Mouse (Mus musculus): ENCODE data around the gene Olfr54. TPM values are rescaled to one million over a fixed set of nuclear protein-coding genes. Genes with fewer than 3 reads are reported as not detected.
A peak's percentile ranks its signal among the peaks of the same experiment; 100 is the strongest.
"Not testable (repeated sequence)": the region's sequence is repeated elsewhere in the genome, so short reads cannot be mapped to it uniquely, and the experiment has no call there.

Gene Olfr54
- not detected in 2 replicates for polyA plus RNA-seq (2012; rRNA removed)

- Histone ChIP-seq H3K4me1 (ENCODE audit: control insufficient read depth, insufficient read depth, low read length) (no peaks in the 10 kb centered on the region), H3K4me3 (ENCODE audit: insufficient read depth, low read length) (no peak within 1 kb of the TSS), H3K27ac (ENCODE audit: insufficient read depth, low read length) (no peak within 1 kb of the TSS)
- no peak for TF ChIP-seq CTCF (IDR thresholded peaks at IDR 0.05; ENCODE audit: extremely low read depth, insufficient read depth, low read length)
- no peak for TF ChIP-seq POLR2A (IDR thresholded peaks at IDR 0.05; ENCODE audit: extremely low read depth, insufficient read depth, low read length)
Observed at GRCm38 (mm10) chr11:51013936-51014335, at the start of gene Olfr54. Gene Olfr54 (plus strand): TSS chr11:51014236.

DNA sequence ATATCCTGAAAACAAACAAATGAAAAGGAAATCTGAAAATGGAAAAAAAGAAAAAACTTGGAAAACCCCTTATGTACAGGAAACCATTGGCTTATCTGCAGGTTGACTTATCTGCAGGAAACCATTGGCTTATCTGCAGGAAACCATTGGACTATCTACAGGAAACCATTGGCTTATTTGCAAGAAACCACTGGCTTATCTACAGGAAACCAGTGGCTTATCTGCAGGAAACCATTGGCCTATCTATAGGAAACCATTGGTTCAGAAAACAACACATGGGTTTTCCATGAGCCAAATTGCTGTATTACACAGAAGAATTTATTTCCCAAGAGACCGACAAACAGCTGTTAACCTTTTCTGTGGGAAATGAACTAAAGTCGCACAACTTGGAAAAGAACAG lies 49.1 kb upstream of the Olfr54 start:
- Histone ChIP-seq H3K27ac (ENCODE audit: insufficient read depth, low read length) (no peak overlapping the region), H3K4me3 (ENCODE audit: insufficient read depth, low read length) (no peak overlapping the region), H3K4me1 (ENCODE audit: control insufficient read depth, insufficient read depth, low read length) (no peaks in the 10 kb centered on the region)
- TF ChIP-seq POLR2A (IDR thresholded peaks at IDR 0.05; ENCODE audit: extremely low read depth, insufficient read depth, low read length) (no peak), CTCF (IDR thresholded peaks at IDR 0.05; ENCODE audit: extremely low read depth, insufficient read depth, low read length) (no peak)

- no peak for TF ChIP-seq CTCF (IDR thresholded peaks at IDR 0.05; ENCODE audit: extremely low read depth, insufficient read depth, low read length)
- TF ChIP-seq POLR2A (IDR thresholded peaks at IDR 0.05; ENCODE audit: extremely low read depth, insufficient read depth, low read length) = no peak
- Histone ChIP-seq H3K4me3 (ENCODE audit: insufficient read depth, low read length) (no peak within 1 kb of the TSS), H3K4me1 (ENCODE audit: control insufficient read depth, insufficient read depth, low read length) (no peaks in the 10 kb centered on the region), H3K27ac (ENCODE audit: insufficient read depth, low read length) (no peak within 1 kb of the TSS)
Observed at GRCm38 (mm10) chr11:50966230-50966629, 47.8 kb upstream of the Olfr54 start, which contains the start of gene Olfr1378. Gene Olfr1378 (plus strand): TSS chr11:50966530.

GRCm38 (mm10) chr11:50977216-50977615 lies 36.8 kb upstream of the Olfr54 start:
- H3K4me1 ChIP-seq (ENCODE audit: control insufficient read depth, insufficient read depth, low read length) = no peaks in the 10 kb centered on the region
- TF ChIP-seq POLR2A (IDR thresholded peaks at IDR 0.05; ENCODE audit: extremely low read depth, insufficient read depth, low read length) = no peak
- TF ChIP-seq CTCF (IDR thresholded peaks at IDR 0.05; ENCODE audit: extremely low read depth, insufficient read depth, low read length) = 0 out of 2 replicates have a peak, but pooled peaks have one; percentile 13
- no peak overlapping the region for H3K4me3 ChIP-seq (ENCODE audit: insufficient read depth, low read length)

DNA sequence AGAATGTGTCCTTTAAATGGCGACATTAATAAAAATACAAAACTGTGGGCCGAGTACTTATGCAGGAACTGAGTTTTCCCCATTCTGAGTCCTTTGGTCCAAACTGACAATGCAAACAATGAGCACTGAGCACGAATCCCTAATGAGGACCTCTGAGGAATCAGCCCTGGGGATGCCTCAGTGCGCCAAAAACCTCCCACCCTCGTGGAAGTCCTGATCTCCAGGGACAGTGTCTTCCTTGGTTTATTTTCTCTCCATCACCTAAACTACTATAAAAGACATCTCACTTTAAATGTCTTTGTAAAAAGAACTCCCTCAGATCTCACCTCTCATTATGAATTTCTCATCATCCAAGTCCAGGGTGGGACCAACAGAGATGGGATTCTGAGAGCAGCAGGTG lies 32.4 kb upstream of the Olfr54 start, which contains the start of gene Olfr1377:
Olfr1377 (plus strand) TSS at position 301 of the 400 bp plus-strand sequence.
- TF ChIP-seq POLR2A (IDR thresholded peaks at IDR 0.05; ENCODE audit: extremely low read depth, insufficient read depth, low read length) = no peak
- TF ChIP-seq CTCF (IDR thresholded peaks at IDR 0.05; ENCODE audit: extremely low read depth, insufficient read depth, low read length) = no peak
- no peak within 1 kb of the TSS for H3K27ac ChIP-seq (ENCODE audit: insufficient read depth, low read length)
- no peak within 1 kb of the TSS for H3K4me3 ChIP-seq (ENCODE audit: insufficient read depth, low read length)
- no peaks in the 10 kb centered on the region for H3K4me1 ChIP-seq (ENCODE audit: control insufficient read depth, insufficient read depth, low read length)

More at GRCm38 (mm10) chr11:50977216-50977615, 36.8 kb upstream of the Olfr54 start:
- no peak overlapping the region for H3K27ac ChIP-seq (ENCODE audit: insufficient read depth, low read length)

DNA sequence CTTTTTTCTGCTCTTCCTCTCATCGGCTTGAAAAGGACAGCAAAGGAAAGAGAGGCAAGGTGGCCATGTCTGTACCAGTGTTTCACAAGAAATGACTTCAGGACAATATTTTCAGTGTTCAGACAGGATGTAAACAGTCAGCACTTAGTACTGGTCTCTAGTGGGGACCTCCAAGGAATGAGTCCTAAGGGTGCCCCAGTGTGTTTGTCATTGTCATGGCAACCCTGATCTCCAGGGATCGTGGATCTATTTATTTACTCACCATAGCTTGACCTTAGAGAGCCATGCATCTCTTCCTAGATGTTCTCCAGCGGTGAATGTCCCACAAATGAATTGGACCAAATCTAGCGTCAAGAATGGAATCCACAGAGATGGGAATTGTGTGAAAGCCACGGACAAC lies 10.7 kb upstream of the Olfr54 start, which contains the start of gene Olfr51:
Olfr51 (plus strand) TSS at position 301 of the 400 bp plus-strand sequence.
- no peak within 1 kb of the TSS for H3K27ac ChIP-seq (ENCODE audit: insufficient read depth, low read length)
- H3K4me3 ChIP-seq (ENCODE audit: insufficient read depth, low read length) = no peak within 1 kb of the TSS
- H3K4me1 ChIP-seq (ENCODE audit: control insufficient read depth, insufficient read depth, low read length) = no peaks in the 10 kb centered on the region
- no peak for TF ChIP-seq CTCF (IDR thresholded peaks at IDR 0.05; ENCODE audit: extremely low read depth, insufficient read depth, low read length)
- TF ChIP-seq POLR2A (IDR thresholded peaks at IDR 0.05; ENCODE audit: extremely low read depth, insufficient read depth, low read length) = no peak

- no peak for TF ChIP-seq POLR2A (IDR thresholded peaks at IDR 0.05; ENCODE audit: extremely low read depth, insufficient read depth, low read length)
- no peak for TF ChIP-seq CTCF (IDR thresholded peaks at IDR 0.05; ENCODE audit: extremely low read depth, insufficient read depth, low read length)
- Histone ChIP-seq H3K27ac (ENCODE audit: insufficient read depth, low read length) (no peak overlapping the region), H3K4me3 (ENCODE audit: insufficient read depth, low read length) (no peak overlapping the region), H3K4me1 (ENCODE audit: control insufficient read depth, insufficient read depth, low read length) (no peaks in the 10 kb centered on the region)
Observed at GRCm38 (mm10) chr11:51011821-51012220, 2.2 kb upstream of the Olfr54 start.

DNA sequence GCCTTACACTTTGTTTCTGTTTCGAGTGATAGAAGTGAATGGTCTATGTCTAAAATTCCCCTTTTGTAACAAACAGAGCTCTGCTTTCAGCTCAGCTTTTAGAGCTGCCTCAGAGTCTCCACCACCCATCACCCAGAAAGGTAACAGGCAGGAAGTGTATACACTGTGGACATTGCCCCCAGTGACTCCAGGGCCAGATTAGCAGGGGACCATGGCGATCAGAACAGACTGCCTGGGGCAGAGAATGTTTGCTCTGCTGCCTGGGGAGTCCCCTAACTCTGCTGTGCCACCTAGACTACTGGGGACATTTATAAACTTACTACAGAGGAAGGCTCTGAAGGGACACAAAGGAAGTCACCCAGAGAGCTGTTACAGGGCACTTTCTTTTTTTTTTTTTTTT lies 2.3 kb downstream of the Olfr54 start:
- no peak overlapping the region for H3K27ac ChIP-seq (ENCODE audit: insufficient read depth, low read length)
- H3K4me3 ChIP-seq (ENCODE audit: insufficient read depth, low read length) = no peak overlapping the region
- TF ChIP-seq CTCF (IDR thresholded peaks at IDR 0.05; ENCODE audit: extremely low read depth, insufficient read depth, low read length) (no peak), POLR2A (IDR thresholded peaks at IDR 0.05; ENCODE audit: extremely low read depth, insufficient read depth, low read length) (no peak)
- H3K4me1 ChIP-seq (ENCODE audit: control insufficient read depth, insufficient read depth, low read length) = no peaks in the 10 kb centered on the region

- not testable (repeated sequence) for H3K27ac ChIP-seq (ENCODE audit: insufficient read depth, low read length); H3K4me3 ChIP-seq (ENCODE audit: insufficient read depth, low read length); H3K4me1 ChIP-seq (ENCODE audit: control insufficient read depth, insufficient read depth, low read length)
Observed at GRCm38 (mm10) chr11:51026811-51027210, 12.8 kb downstream of the Olfr54 start.

- not testable (repeated sequence) for H3K4me3 ChIP-seq (ENCODE audit: insufficient read depth, low read length); H3K27ac ChIP-seq (ENCODE audit: insufficient read depth, low read length); H3K4me1 ChIP-seq (ENCODE audit: control insufficient read depth, insufficient read depth, low read length)
Observed at GRCm38 (mm10) chr11:51029381-51029780, 15.3 kb downstream of the Olfr54 start.

DNA sequence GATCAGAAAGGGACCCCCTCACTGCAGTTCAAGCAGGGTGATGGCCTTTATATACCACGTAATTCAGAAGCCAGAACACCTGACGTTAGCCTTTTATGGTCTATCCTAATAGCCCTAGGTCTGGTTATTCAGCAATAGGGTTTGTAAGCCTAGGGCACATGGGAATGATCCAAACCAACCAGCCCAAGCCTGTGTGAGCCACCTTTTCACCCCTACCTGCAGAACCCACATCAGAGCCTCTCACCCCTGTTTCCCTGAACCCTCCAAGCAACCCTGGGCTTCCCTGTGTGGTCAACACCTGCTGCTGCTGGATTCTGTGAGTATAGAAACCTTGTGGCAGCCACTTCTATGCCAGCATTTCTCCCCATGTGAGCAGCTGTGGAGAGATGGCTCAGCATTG lies 16.2 kb downstream of the Olfr54 start:
- Histone ChIP-seq H3K4me1 (ENCODE audit: control insufficient read depth, insufficient read depth, low read length) (no peaks in the 10 kb centered on the region), H3K27ac (ENCODE audit: insufficient read depth, low read length) (no peak overlapping the region), H3K4me3 (ENCODE audit: insufficient read depth, low read length) (no peak overlapping the region)
- no peak for TF ChIP-seq CTCF (IDR thresholded peaks at IDR 0.05; ENCODE audit: extremely low read depth, insufficient read depth, low read length)
- TF ChIP-seq POLR2A (IDR thresholded peaks at IDR 0.05; ENCODE audit: extremely low read depth, insufficient read depth, low read length) = no peak
